Mouse (Mus musculus): ENCODE results near the gene Ros1.

DNA sequence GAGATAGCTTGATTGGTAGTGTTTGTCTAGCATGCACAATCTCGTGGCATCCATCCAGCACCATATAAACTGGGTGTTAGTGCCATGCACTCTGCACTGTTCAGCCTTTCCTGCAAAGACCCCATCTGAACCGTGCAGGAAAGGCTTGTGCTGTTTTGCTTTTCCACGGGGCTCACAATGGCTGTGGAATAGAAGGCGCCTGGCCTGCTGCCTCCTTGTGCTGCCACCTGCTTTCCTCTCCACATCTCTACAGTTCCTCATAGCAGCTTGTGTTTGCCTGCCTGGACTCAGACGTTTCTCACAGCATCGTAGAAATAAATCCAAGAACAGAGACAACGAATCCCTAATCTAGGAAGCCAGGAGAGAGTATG is 22.5 kb upstream of the Ros1 start:
- TF ChIP-seq MYOG (IDR thresholded peaks at IDR 0.05; ENCODE audit: control insufficient read depth, extremely low read depth, insufficient read length): no peak
- TF ChIP-seq CTCF (IDR thresholded peaks at IDR 0.05; ENCODE audit: control insufficient read depth, insufficient read depth, insufficient read length): no peak
